Mouse (Mus musculus): ENCODE measurements at regions not wholly inside any gene's neighbourhood (a gene's known extent, or its start where the extent isn't known, plus 50 kb on each side); places are given as distances from the start of the nearest gene placed in this dataset.

- intact Hi-C loops (cut with DNase I): no loop called here
- DNase-seq: no peak
Observed at GRCm38 (mm10) chr5:78621987-78622854, 1214.4 kb upstream of the Igfbp7 start.

DNA sequence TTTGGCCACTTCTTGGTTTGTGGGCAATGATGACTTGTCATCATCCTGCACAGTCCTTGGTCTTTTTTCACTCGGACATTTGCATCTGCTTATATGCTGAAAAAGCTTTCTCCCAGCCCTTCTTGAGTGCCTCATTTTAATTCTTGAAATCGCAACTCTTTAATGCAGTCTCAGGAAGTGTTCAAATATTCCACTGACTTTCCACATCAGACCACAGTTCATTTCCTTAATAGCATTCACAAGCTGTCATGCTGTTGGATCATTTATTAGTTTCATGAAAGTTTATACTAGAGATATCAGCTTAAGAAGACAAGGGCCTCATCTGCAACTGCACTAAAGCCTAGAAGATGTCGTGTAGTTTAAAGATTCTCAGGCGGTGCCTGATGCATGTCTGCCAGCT lies 1200.5 kb upstream of the Igfbp7 start:
- intact Hi-C loops (cut with DNase I): no loop called here
- no peak for DNase-seq

GRCm38 (mm10) chr5:78602599-78602998 lies 1194.8 kb upstream of the Igfbp7 start:
- intact Hi-C loops (cut with DNase I): no loop called here
- DNase-seq: no peak

- DNase-seq: peak; percentile 7 to 24
- intact Hi-C loops (cut with DNase I): no loop called here
Observed at GRCm38 (mm10) chr5:78584823-78585222, 1177.0 kb upstream of the Igfbp7 start.

DNA sequence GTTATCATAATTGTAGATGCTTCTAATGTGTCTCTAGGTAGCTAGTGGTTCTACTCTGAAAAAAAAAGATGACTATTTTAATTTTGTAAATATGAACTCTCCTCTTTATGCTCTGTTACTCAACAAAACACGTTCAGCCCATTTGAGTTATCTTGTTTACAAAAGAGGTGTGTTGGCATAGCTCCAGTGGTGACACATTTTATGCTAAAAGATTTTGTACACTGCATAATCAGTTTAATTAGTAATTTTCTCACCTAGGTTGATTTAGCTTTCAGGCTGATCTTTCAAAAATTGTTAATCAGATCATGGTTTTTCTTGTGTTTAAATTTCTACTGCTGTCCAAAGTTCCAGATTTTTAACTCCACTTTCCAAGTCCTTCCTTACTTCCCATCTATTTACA lies 1149.1 kb upstream of the Igfbp7 start:
- intact Hi-C loops (cut with DNase I): no loop called here
- DNase-seq: no peak

- intact Hi-C loops (cut with DNase I): no loop called here
- no peak for DNase-seq
Observed at GRCm38 (mm10) chr5:78535308-78535707, 1127.5 kb upstream of the Igfbp7 start.
